Mouse (Mus musculus): ENCODE measurements around the gene Nipa2. TPM values are rescaled to one million over a fixed set of nuclear protein-coding genes. Genes with fewer than 3 reads are reported as not detected.

Nipa2 gene
- polyA plus RNA-seq, 1 experiment: 47.6 TPM

DNA sequence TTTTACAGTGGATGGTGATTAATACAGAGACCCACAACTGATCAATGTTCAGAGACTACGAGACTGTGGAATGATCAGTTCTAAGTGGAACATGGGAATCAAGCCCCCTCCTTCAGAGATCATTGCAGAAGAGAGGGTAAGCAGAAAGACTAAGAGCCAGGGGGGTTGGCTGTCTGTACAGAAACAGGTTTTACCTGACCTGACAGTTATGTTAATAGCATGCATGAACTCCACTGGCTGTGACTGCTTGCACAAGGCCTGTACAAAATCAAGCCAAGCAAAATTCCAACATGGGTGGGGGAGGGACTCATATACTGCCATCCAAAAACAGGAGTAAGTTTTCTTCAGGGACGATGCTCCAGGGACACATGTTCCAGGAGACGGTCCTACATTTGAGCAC, 28.9 kb upstream of the Nipa2 start:
- H3K4me3 ChIP-seq (ENCODE audit: low read depth, low read length): no peak overlapping the region
- no peaks in the 10 kb centered on the region for H3K9me3 ChIP-seq (replicated peaks; ENCODE audit: control insufficient read depth, insufficient read depth, low read length, poor library complexity, severe bottlenecking)
- no peaks in the 10 kb centered on the region for H3K27me3 ChIP-seq (ENCODE audit: control insufficient read depth, insufficient read depth, low read length, poor library complexity, severe bottlenecking)
- no peaks in the 10 kb centered on the region for H3K36me3 ChIP-seq (ENCODE audit: control insufficient read depth, insufficient read depth, low read length, poor library complexity, severe bottlenecking)
- H3K27ac ChIP-seq (ENCODE audit: insufficient read depth, low read length): no peak overlapping the region
- H3K4me1 ChIP-seq (ENCODE audit: control insufficient read depth, insufficient read depth, low read length): no peaks in the 10 kb centered on the region
- TF ChIP-seq CTCF (IDR thresholded peaks at IDR 0.05; ENCODE audit: low read depth, low read length): no peak
- TF ChIP-seq EP300 (IDR thresholded peaks at IDR 0.05; ENCODE audit: insufficient read depth, low read depth, low read length): no peak
- TF ChIP-seq POLR2A (IDR thresholded peaks at IDR 0.05; ENCODE audit: insufficient read depth, low read length): no peak
- H3K9ac ChIP-seq (ENCODE audit: low read depth, poor library complexity, severe bottlenecking): no peak overlapping the region

DNA sequence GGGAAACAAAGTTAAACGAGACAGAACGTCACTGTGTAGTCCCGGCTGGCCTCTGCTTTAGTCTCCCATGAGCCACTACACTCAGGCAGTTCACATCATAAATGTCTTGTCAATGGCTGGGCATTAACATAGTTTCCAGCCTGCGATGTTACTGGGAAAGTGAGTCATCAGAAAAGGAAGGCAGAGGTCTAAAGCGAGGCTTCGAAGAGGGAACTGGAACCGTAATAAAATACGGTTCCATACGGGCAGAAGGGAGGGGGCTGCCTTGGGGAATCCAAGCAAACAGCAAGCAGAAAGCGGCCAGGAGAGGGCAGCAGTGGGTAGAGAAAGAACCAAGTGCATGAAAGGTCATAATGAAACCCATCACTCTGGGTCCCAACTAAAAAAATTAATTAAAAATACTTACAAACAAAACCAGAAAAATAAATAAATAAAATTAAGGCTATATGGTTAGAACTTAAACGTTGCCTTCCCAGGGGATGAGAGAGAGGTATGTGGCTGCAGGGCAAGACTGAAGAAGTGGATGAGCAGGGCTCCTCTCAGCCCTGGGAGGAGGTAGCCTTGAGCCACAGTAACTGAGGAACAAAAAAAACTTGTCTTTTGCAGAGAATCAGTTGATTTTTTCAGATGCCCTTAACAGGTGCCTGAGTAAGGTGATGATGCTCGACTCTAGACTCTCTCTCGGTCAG, 24.4 kb upstream of the Nipa2 start:
- Histone ChIP-seq H3K27ac (ENCODE audit: insufficient read depth, low read length) (no peak overlapping the region), H3K4me1 (ENCODE audit: control insufficient read depth, insufficient read depth, low read length) (no peaks in the 10 kb centered on the region), H3K27me3 (ENCODE audit: control insufficient read depth, insufficient read depth, low read length, poor library complexity, severe bottlenecking) (no peaks in the 10 kb centered on the region), H3K4me3 (ENCODE audit: low read depth, low read length) (no peak overlapping the region), H3K9ac (ENCODE audit: low read depth, poor library complexity, severe bottlenecking) (no peak overlapping the region), H3K9me3 (replicated peaks; ENCODE audit: control insufficient read depth, insufficient read depth, low read length, poor library complexity, severe bottlenecking) (no peaks in the 10 kb centered on the region), H3K36me3 (ENCODE audit: control insufficient read depth, insufficient read depth, low read length, poor library complexity, severe bottlenecking) (no peaks in the 10 kb centered on the region)
- TF ChIP-seq POLR2A (IDR thresholded peaks at IDR 0.05; ENCODE audit: insufficient read depth, low read length) (no peak), CTCF (IDR thresholded peaks at IDR 0.05; ENCODE audit: low read depth, low read length) (peak; percentile 61)

DNA sequence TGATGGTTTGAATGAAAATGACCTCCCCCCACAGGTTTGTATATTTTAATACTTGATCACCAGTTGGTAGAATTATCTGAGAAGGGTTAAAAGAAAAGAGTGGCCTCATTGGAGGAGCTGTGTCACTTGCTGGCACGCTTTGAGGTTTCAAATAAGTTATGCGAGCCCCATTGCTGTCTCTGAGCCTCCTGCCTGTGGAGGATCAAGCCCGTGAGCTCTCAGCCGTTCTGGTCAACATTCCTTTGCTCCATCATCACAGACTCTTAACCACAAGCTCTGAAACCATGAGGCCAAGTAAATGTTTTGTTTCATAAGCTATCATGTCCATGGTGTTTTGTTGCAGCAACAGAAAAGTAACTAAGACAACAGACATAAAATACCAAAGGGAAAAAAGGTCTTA, 22.5 kb upstream of the Nipa2 start:
- Histone ChIP-seq H3K4me1 (ENCODE audit: control insufficient read depth, insufficient read depth, low read length) (no peaks in the 10 kb centered on the region), H3K9me3 (replicated peaks; ENCODE audit: control insufficient read depth, insufficient read depth, low read length, poor library complexity, severe bottlenecking) (no peaks in the 10 kb centered on the region), H3K36me3 (ENCODE audit: control insufficient read depth, insufficient read depth, low read length, poor library complexity, severe bottlenecking) (no peaks in the 10 kb centered on the region), H3K27ac (ENCODE audit: insufficient read depth, low read length) (no peak overlapping the region), H3K9ac (ENCODE audit: low read depth, poor library complexity, severe bottlenecking) (no peak overlapping the region), H3K4me3 (ENCODE audit: low read depth, low read length) (no peak overlapping the region), H3K27me3 (ENCODE audit: control insufficient read depth, insufficient read depth, low read length, poor library complexity, severe bottlenecking) (no peaks in the 10 kb centered on the region)
- TF ChIP-seq CTCF (IDR thresholded peaks at IDR 0.05; ENCODE audit: low read depth, low read length) (no peak), POLR2A (IDR thresholded peaks at IDR 0.05; ENCODE audit: insufficient read depth, low read length) (no peak), EP300 (IDR thresholded peaks at IDR 0.05; ENCODE audit: insufficient read depth, low read depth, low read length) (no peak)

DNA sequence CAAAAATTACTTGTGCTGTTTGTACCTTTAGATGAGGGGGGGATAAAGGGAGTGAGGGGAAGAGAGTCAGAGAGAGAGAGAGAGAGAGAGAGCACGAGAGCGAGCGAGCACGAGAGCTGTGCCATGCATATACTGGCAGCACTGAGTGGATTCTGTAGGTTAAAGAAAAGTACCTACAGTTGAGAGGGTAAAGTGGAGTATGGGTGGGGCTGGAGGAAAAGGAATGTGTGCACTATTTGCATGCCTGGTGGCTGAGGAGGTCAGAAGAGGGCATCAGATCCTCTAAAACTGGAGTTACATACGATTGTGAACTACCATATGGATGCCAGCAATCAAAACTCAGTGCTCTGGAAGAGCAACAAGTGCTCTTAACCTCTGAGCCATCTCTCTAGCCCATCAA, 20.8 kb upstream of the Nipa2 start:
- Histone ChIP-seq H3K27ac (ENCODE audit: insufficient read depth, low read length) (no peak overlapping the region), H3K4me1 (ENCODE audit: control insufficient read depth, insufficient read depth, low read length) (no peaks in the 10 kb centered on the region), H3K9ac (ENCODE audit: low read depth, poor library complexity, severe bottlenecking) (no peak overlapping the region), H3K9me3 (replicated peaks; ENCODE audit: control insufficient read depth, insufficient read depth, low read length, poor library complexity, severe bottlenecking) (no peaks in the 10 kb centered on the region), H3K27me3 (ENCODE audit: control insufficient read depth, insufficient read depth, low read length, poor library complexity, severe bottlenecking) (no peaks in the 10 kb centered on the region), H3K4me3 (ENCODE audit: low read depth, low read length) (no peak overlapping the region), H3K36me3 (ENCODE audit: control insufficient read depth, insufficient read depth, low read length, poor library complexity, severe bottlenecking) (no peaks in the 10 kb centered on the region)
- no peak for TF ChIP-seq CTCF (IDR thresholded peaks at IDR 0.05; ENCODE audit: low read depth, low read length)

DNA sequence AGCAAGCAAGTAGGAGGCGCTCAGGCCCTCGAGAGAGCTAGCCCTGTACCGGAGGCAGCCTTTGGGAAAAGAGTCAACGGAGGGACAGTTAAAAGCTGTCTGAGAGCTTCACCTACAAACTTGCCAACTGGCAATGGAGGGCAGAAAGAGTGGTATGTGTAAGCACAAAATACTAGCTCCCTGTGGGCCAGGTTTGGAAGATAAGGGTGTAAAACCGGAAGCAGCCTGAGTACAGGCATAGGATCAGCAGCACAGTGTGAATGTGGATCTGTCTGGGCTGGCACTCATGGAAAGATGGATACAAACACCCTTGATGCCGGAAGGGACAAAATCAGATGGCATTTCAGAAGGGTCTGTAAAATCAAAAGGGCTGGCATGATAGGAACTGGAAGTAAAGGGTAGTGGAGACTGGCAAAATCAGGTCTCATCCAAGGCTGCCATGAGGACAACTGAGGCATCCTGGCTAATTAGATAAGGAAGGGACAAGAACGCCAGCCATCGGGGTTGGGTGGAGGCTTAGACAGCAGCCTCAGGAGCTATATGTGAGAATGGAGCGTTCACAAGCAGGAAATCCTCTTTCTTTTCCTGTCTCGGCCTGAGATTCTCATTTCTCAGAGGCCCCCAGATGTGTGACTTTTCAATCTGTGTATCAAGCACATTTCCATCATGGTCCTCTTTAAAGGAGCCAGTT, 19.9 kb upstream of the Nipa2 start:
- no peak overlapping the region for H3K4me3 ChIP-seq (ENCODE audit: low read depth, low read length)
- no peaks in the 10 kb centered on the region for H3K27me3 ChIP-seq (ENCODE audit: control insufficient read depth, insufficient read depth, low read length, poor library complexity, severe bottlenecking)
- H3K9me3 ChIP-seq (replicated peaks; ENCODE audit: control insufficient read depth, insufficient read depth, low read length, poor library complexity, severe bottlenecking): no peaks in the 10 kb centered on the region
- TF ChIP-seq POLR2A (IDR thresholded peaks at IDR 0.05; ENCODE audit: insufficient read depth, low read length) (no peak), CTCF (IDR thresholded peaks at IDR 0.05; ENCODE audit: low read depth, low read length) (no peak), EP300 (IDR thresholded peaks at IDR 0.05; ENCODE audit: insufficient read depth, low read depth, low read length) (no peak)
- H3K36me3 ChIP-seq (ENCODE audit: control insufficient read depth, insufficient read depth, low read length, poor library complexity, severe bottlenecking): no peaks in the 10 kb centered on the region
- H3K9ac ChIP-seq (ENCODE audit: low read depth, poor library complexity, severe bottlenecking): no peak overlapping the region
- no peak overlapping the region for H3K27ac ChIP-seq (ENCODE audit: insufficient read depth, low read length)
- no peaks in the 10 kb centered on the region for H3K4me1 ChIP-seq (ENCODE audit: control insufficient read depth, insufficient read depth, low read length)

DNA sequence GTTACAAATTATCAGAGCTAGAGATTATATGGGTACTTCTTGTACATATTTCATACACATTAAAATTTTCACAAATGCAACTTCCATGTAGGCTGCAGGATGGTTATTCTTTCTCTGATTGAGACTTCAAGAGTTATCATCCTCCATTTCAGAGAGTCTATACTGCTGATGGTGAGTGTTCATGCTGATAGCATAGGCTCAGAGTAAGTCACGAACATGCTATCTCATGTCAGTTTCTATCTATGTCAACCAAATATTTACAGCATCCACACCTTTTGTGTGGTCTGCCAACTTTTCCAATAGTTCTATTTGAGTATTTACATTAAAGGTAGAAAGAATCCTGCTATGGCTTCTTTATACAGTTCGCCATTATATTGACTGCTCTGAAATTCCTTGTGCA, 19.2 kb upstream of the Nipa2 start:
- Histone ChIP-seq H3K36me3 (ENCODE audit: control insufficient read depth, insufficient read depth, low read length, poor library complexity, severe bottlenecking) (no peaks in the 10 kb centered on the region), H3K9ac (ENCODE audit: low read depth, poor library complexity, severe bottlenecking) (no peak overlapping the region), H3K4me3 (ENCODE audit: low read depth, low read length) (no peak overlapping the region), H3K4me1 (ENCODE audit: control insufficient read depth, insufficient read depth, low read length) (no peaks in the 10 kb centered on the region), H3K27me3 (ENCODE audit: control insufficient read depth, insufficient read depth, low read length, poor library complexity, severe bottlenecking) (no peaks in the 10 kb centered on the region), H3K9me3 (replicated peaks; ENCODE audit: control insufficient read depth, insufficient read depth, low read length, poor library complexity, severe bottlenecking) (no peaks in the 10 kb centered on the region), H3K27ac (ENCODE audit: insufficient read depth, low read length) (no peak overlapping the region)
- TF ChIP-seq CTCF (IDR thresholded peaks at IDR 0.05; ENCODE audit: low read depth, low read length) (no peak), POLR2A (IDR thresholded peaks at IDR 0.05; ENCODE audit: insufficient read depth, low read length) (no peak), EP300 (IDR thresholded peaks at IDR 0.05; ENCODE audit: insufficient read depth, low read depth, low read length) (no peak)
